Mouse (Mus musculus): ENCODE results near the gene B4galt5. TPM values are rescaled to one million over a fixed set of nuclear protein-coding genes. Genes with fewer than 3 reads are reported as not detected.

Gene B4galt5
- total and polyA plus RNA-seq, 3 experiments = 4.6 to 34.4 (median 6.5) TPM

DNA sequence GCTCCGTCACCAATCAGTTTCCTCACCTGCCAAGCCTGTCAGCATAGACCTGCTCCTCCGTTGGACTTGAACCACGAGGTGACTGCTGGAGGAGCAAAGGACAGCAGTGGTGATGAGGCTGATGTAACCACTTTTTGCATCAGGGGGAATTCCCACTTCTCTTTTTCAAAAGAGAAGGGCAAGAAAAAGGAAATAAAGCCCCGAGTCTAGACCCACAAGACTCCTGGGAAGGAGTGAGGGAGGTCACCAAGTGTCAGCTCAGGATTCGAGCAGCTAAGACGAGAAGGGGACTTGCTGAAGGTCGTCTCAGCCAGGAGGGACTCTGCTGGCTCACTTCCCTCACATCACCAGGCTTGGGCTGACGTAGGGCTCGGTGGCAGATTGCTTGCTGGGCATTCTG, 26.2 kb upstream of the B4galt5 start:
- DNase-seq (ENCODE audit: low read depth, low spot score) = no peak
- Histone ChIP-seq H3K27me3 (ENCODE audit: control insufficient read depth in 1 of 2, insufficient read depth in 2 of 2, low read length in 2 of 2) (no peaks in the 10 kb centered on the region; a peak in 2 of 4 replicates), H3K79me2 (ENCODE audit: control insufficient read depth, insufficient read depth, low read length, poor library complexity) (no peaks in the 10 kb centered on the region), H3K36me3 (ENCODE audit: control insufficient read depth in 1 of 2, insufficient read depth in 2 of 2, low read length in 2 of 2) (no peaks in the 10 kb centered on the region; a peak in 2 of 4 replicates), H3K9me3 (replicated peaks; ENCODE audit: insufficient read depth, low read length) (no peaks in the 10 kb centered on the region), H3K4me1 (ENCODE audit: control insufficient read depth in 1 of 2, insufficient read depth in 2 of 2, low read length in 2 of 2) (peaks cover 0 to 15% of the 10 kb centered on the region in 2 experiments; a peak in 2 of 4 replicates), H3K4me3 (ENCODE audit: control insufficient read depth in 1 of 2, insufficient read depth in 1 of 2, low read depth in 2 of 2, low read length in 2 of 2) (no peak overlapping the region), H3K9ac (ENCODE audit: control insufficient read depth, low read depth, low read length, poor library complexity, severe bottlenecking) (no peak overlapping the region), H3K27ac (ENCODE audit: control insufficient read depth, low read depth, low read length) (no peak overlapping the region)
- TF ChIP-seq BHLHE40 (IDR thresholded peaks at IDR 0.05; ENCODE audit: borderline replicate concordance, low read depth, low read length) (no peak), E2F4 (IDR thresholded peaks at IDR 0.05; ENCODE audit: borderline replicate concordance, low read depth, low read length) (no peak), SIN3A (IDR thresholded peaks at IDR 0.05; ENCODE audit: low read length) (no peak), CHD1 (IDR thresholded peaks at IDR 0.05; ENCODE audit: low read depth, low read length) (no peak), TAL1 (IDR thresholded peaks at IDR 0.05; ENCODE audit: low read length) (no peak), KAT2A (conservative IDR thresholded peaks at IDR 0.05; ENCODE audit: low read depth, low read length) (no peak), UBTF (IDR thresholded peaks at IDR 0.05; ENCODE audit: borderline replicate concordance, insufficient read depth, low read depth, low read length) (no peak), MAX (IDR thresholded peaks at IDR 0.05; ENCODE audit: low read length) (no peak), NELFE (IDR thresholded peaks at IDR 0.05; ENCODE audit: low read depth, low read length) (no peak), RAD21 (IDR thresholded peaks at IDR 0.05; ENCODE audit: low read depth, low read length) (no peak), MYC (IDR thresholded peaks at IDR 0.05; ENCODE audit: low read depth, low read length) (no peak), EP300 (IDR thresholded peaks at IDR 0.05; ENCODE audit: low read depth in 1 of 2, low read length in 2 of 2) (no peak), CTCF (IDR thresholded peaks at IDR 0.05 in 2 of 3, conservative IDR thresholded peaks at IDR 0.05 in 1 of 3; ENCODE audit: control insufficient read depth in 1 of 3, insufficient read depth in 1 of 3, low read depth in 2 of 3, low read length in 3 of 3, poor library complexity in 1 of 3, severe bottlenecking in 1 of 3) (no peak), POLR2AphosphoS2 (IDR thresholded peaks at IDR 0.05; ENCODE audit: low read length) (no peak), MXI1 (IDR thresholded peaks at IDR 0.05; ENCODE audit: low read depth, low read length) (no peak), POLR2A (IDR thresholded peaks at IDR 0.05; ENCODE audit: control insufficient read depth in 1 of 2, insufficient read depth in 1 of 2, low read depth in 1 of 2, low read length in 2 of 2, poor library complexity in 1 of 2) (no peak), ETS1 (IDR thresholded peaks at IDR 0.05; ENCODE audit: low read depth, low read length) (no peak), TCF12 (IDR thresholded peaks at IDR 0.05; ENCODE audit: low read depth, low read length) (no peak)

DNA sequence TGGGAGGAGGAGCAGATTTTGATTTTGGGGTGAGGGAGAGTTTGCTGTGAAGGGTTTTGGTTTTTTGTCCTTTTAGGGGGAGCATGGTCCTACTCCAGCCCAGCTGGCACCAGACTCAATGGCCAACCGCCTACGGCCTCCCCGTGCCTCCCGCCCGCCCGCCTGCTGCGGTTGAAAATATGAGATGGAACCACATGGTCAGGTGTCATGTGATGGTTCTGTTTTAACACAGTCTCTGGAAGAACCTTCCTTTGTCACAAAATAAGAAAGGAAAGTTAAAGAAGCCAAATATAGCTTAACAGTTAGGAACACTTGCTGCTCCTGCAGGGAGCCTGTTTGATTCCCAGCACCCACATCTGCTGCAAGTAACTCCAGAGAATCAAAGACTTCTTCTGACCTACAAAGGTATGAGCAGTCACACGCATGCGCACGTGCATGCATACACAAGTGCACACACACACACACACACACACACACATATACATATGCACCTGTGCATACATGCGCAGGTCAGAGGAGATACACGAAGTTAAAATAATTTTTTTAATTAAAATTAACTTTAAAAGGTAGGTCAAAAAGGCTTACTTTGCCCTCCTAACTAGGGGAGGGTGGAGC, 25.3 kb upstream of the B4galt5 start:
- H3K4me3 ChIP-seq (ENCODE audit: control insufficient read depth in 1 of 2, insufficient read depth in 1 of 2, low read depth in 2 of 2, low read length in 2 of 2) = no peak overlapping the region
- no peak for DNase-seq (ENCODE audit: low read depth, low spot score)
- no peaks in the 10 kb centered on the region; a peak in 2 of 4 replicates for H3K36me3 ChIP-seq (ENCODE audit: control insufficient read depth in 1 of 2, insufficient read depth in 2 of 2, low read length in 2 of 2)
- peaks cover 0 to 21% of the 10 kb centered on the region in 2 experiments; a peak in 2 of 4 replicates for H3K4me1 ChIP-seq (ENCODE audit: control insufficient read depth in 1 of 2, insufficient read depth in 2 of 2, low read length in 2 of 2)
- no peak overlapping the region for H3K27ac ChIP-seq (ENCODE audit: control insufficient read depth, low read depth, low read length)
- no peaks in the 10 kb centered on the region for H3K9me3 ChIP-seq (replicated peaks; ENCODE audit: insufficient read depth, low read length)
- no peak overlapping the region for H3K9ac ChIP-seq (ENCODE audit: control insufficient read depth, low read depth, low read length, poor library complexity, severe bottlenecking)
- no peaks in the 10 kb centered on the region; a peak in 2 of 4 replicates for H3K27me3 ChIP-seq (ENCODE audit: control insufficient read depth in 1 of 2, insufficient read depth in 2 of 2, low read length in 2 of 2)
- no peaks in the 10 kb centered on the region for H3K79me2 ChIP-seq (ENCODE audit: control insufficient read depth, insufficient read depth, low read length, poor library complexity)
- no peak for TF ChIP-seq ZKSCAN1 (IDR thresholded peaks at IDR 0.05; ENCODE audit: low read depth, low read length)
- no peak for TF ChIP-seq POLR2AphosphoS2 (IDR thresholded peaks at IDR 0.05; ENCODE audit: low read length)
- TF ChIP-seq ELF1 (IDR thresholded peaks at IDR 0.05; ENCODE audit: low read depth, low read length) = no peak
- TF ChIP-seq GATA1 (IDR thresholded peaks at IDR 0.05; ENCODE audit: low read depth, low read length) = no peak
